Mouse (Mus musculus): ENCODE results near the gene C1qc.

DNA sequence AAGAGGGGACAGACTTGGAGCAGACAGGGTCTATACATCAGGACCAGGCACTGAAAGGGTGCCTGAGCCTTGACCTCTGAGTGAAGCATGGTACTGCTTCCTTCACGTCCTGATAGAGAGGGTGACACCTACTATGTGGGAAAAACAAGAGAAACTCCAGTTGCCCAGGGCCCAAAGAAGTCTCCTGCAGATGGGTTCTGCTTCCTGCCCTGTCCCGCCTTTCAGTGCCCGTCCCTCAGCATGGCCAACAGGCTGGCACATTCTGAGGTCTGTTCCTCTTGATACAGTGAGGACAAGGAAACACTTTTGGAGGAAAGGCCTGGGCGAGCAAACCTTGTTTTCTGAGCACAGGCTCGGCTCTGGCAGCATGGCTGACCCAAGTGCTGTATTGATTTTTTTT lies 5.2 kb downstream of the C1qc start:
- TF ChIP-seq POLR2A (IDR thresholded peaks at IDR 0.05; ENCODE audit: low read depth, low read length): no peak
- no peak for TF ChIP-seq CTCF (conservative IDR thresholded peaks at IDR 0.05; ENCODE audit: insufficient read depth, insufficient read length, low read depth, low read length)
